Mouse (Mus musculus) limb, embryonic 10.5 days (tissue): ENCODE data around the gene Luzp2. TPM values are rescaled to one million over a fixed set of nuclear protein-coding genes. Genes with fewer than 3 reads are reported as not detected.

Source experiments
- DNase-seq: peaks from one replicate; pipeline ENCODE4 v3.0.0-alpha.2; 2017; ENCODE audit warnings: low spot score
- H3K27ac ChIP-seq: fragments of 300-500 bp; sonication (generic); 2 replicates; pipeline ENCODE4 v1.5.1; 2016; ENCODE audit warnings: mild to moderate bottlenecking
- H3K27me3 ChIP-seq: fragments of 300-500 bp; sonication (generic); 2 replicates; pipeline ENCODE4 v1.6.1; 2016; ENCODE audit warnings: low read depth, mild to moderate bottlenecking; ENCODE audit not compliant: poor library complexity, severe bottlenecking
- H3K36me3 ChIP-seq: fragments of 300-500 bp; sonication (generic); 2 replicates; pipeline ENCODE4 v1.6.1; 2016; ENCODE audit warnings: mild to moderate bottlenecking, moderate library complexity
- H3K4me1 ChIP-seq: fragments of 300-500 bp; sonication (generic); 2 replicates; pipeline ENCODE4 v1.6.1; 2016
- H3K4me3 ChIP-seq: fragments of 300-500 bp; sonication (generic); 2 replicates; pipeline ENCODE4 v1.5.1; 2016; ENCODE audit warnings: mild to moderate bottlenecking, moderate library complexity
- H3K9me3 ChIP-seq: fragments of 300-500 bp; sonication (generic); replicated peaks from 2 replicates; pipeline ENCODE4 v1.6.1; 2016; ENCODE audit warnings: mild to moderate bottlenecking
- WGBS: fragments of 180-500 bp; shearing (Covaris S2); methylation state at CpG from one replicate; pipeline ENCODE4 v1.1.7; 2016; 5-methylcytosine and 5-hydroxymethylcytosine counted together
- polyA plus RNA-seq: library from polyadenylated mRNA; unstranded; fragments of >200 nt; fragmentation: Nextera tagmentation; extraction: Ambion mirVana; gene quantifications from 2 replicates; pipeline ENCODE4 v1.2.1, GENCODE M21; 2016

Gene Luzp2
- polyA plus RNA-seq, 1 experiment from 2014 or later: 0.45 TPM

GRCm38 (mm10) chr7:55189496-55189895 lies 354.2 kb downstream of the Luzp2 start:
- Histone ChIP-seq H3K27ac (no peak overlapping the region), H3K36me3 (no peaks in the 10 kb centered on the region), H3K4me1 (no peaks in the 10 kb centered on the region), H3K4me3 (no peak overlapping the region), H3K9me3 (no peaks in the 10 kb centered on the region), H3K27me3 (no peaks in the 10 kb centered on the region)
- 89% methylated on average over 2 of the region's 2 CpGs for WGBS
- no peak for DNase-seq

- Histone ChIP-seq H3K4me3 (no peak overlapping the region), H3K9me3 (no peaks in the 10 kb centered on the region), H3K4me1 (no peaks in the 10 kb centered on the region), H3K36me3 (no peaks in the 10 kb centered on the region), H3K27ac (no peak overlapping the region), H3K27me3 (no peaks in the 10 kb centered on the region)
- WGBS: 82% methylated on average over 3 of the region's 3 CpGs
- no peak for DNase-seq
Measured at GRCm38 (mm10) chr7:55190655-55191054, 355.4 kb downstream of the Luzp2 start.

- DNase-seq: no peak
- Histone ChIP-seq H3K27me3 (no peaks in the 10 kb centered on the region), H3K27ac (no peak overlapping the region), H3K4me3 (no peak overlapping the region), H3K9me3 (no peaks in the 10 kb centered on the region), H3K4me1 (no peaks in the 10 kb centered on the region), H3K36me3 (no peaks in the 10 kb centered on the region)
- 93% methylated on average over 2 of the region's 2 CpGs for whole genome bisulfite sequencing
Measured at GRCm38 (mm10) chr7:55198806-55199205, 363.5 kb downstream of the Luzp2 start.

GRCm38 (mm10) chr7:55222997-55223396 lies 387.7 kb downstream of the Luzp2 start:
- no peak overlapping the region for H3K27ac ChIP-seq
- H3K4me3 ChIP-seq: no peak overlapping the region
- no peaks in the 10 kb centered on the region for H3K27me3 ChIP-seq
- no peaks in the 10 kb centered on the region for H3K4me1 ChIP-seq
- WGBS: 94% methylated on average over 2 of the region's 2 CpGs
- H3K36me3 ChIP-seq: no peaks in the 10 kb centered on the region
- no peaks in the 10 kb centered on the region for H3K9me3 ChIP-seq
- no peak for DNase-seq

- Histone ChIP-seq H3K4me1 (no peaks in the 10 kb centered on the region), H3K27ac (no peak overlapping the region), H3K4me3 (no peak overlapping the region), H3K27me3 (no peaks in the 10 kb centered on the region), H3K9me3 (no peaks in the 10 kb centered on the region), H3K36me3 (no peaks in the 10 kb centered on the region)
- DNase-seq: no peak
Measured at GRCm38 (mm10) chr7:55229407-55229806, 394.1 kb downstream of the Luzp2 start.
